Mouse (Mus musculus): ENCODE results near the gene Vgll4. TPM values are rescaled to one million over a fixed set of nuclear protein-coding genes. Genes with fewer than 3 reads are reported as not detected.
A peak's percentile ranks its signal among the peaks of the same experiment; 100 is the strongest.

Gene Vgll4
- polyA plus RNA-seq, 1 experiment from 2014 or later: 101 TPM

DNA sequence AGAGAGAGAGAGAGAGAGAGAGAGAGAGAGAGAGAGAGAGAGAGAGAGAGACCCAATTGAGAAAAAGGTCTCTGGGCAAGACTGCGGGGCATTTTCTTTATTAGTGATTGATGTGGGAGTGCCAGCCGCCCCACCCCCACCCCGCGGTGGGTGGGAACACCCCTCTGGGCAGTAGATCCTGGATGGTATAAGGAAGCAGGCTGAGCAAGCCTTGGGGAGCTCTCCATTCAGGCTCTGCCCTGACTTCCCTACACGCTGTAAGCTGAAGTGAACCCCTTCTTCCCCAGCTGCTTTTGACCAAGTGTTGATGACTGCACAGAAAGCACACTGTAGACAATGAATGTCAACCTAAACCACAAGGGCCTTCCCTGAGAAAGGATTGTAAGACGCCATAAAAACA lies 592 bp upstream of the Vgll4 start:
- Histone ChIP-seq H3K4me2 (ENCODE audit: low read depth, severe bottlenecking) (no peak overlapping the region; the same call in 1 of the 2 replicates), H3K36me3 (ENCODE audit: control insufficient read depth, insufficient read depth, low read length) (no peaks in the 10 kb centered on the region), H3K4me1 (ENCODE audit: control insufficient read depth, insufficient read depth, low read length) (peaks cover 6% of the 10 kb centered on the region; the same call in 1 of the 2 replicates), H3K27ac (replicated peaks; ENCODE audit: low read depth, low read length) (no peak overlapping the region), H3K4me3 (ENCODE audit: low read depth, low read length) (no peak overlapping the region), H3K9ac (ENCODE audit: low read length) (no peak overlapping the region), H3K9me3 (ENCODE audit: control insufficient read depth, low read length) (no peaks in the 10 kb centered on the region), H3K27me3 (ENCODE audit: control insufficient read depth, insufficient read depth, low read length) (no peaks in the 10 kb centered on the region)
- DNase-seq (ENCODE audit: low spot score) (no peak), ATAC-seq (ENCODE audit: insufficient number of reproducible peaks, low FRiP score, low TSS enrichment, low read depth) (no peak)
- WGBS: 21% methylated on average over 6 of the region's 6 CpGs

DNA sequence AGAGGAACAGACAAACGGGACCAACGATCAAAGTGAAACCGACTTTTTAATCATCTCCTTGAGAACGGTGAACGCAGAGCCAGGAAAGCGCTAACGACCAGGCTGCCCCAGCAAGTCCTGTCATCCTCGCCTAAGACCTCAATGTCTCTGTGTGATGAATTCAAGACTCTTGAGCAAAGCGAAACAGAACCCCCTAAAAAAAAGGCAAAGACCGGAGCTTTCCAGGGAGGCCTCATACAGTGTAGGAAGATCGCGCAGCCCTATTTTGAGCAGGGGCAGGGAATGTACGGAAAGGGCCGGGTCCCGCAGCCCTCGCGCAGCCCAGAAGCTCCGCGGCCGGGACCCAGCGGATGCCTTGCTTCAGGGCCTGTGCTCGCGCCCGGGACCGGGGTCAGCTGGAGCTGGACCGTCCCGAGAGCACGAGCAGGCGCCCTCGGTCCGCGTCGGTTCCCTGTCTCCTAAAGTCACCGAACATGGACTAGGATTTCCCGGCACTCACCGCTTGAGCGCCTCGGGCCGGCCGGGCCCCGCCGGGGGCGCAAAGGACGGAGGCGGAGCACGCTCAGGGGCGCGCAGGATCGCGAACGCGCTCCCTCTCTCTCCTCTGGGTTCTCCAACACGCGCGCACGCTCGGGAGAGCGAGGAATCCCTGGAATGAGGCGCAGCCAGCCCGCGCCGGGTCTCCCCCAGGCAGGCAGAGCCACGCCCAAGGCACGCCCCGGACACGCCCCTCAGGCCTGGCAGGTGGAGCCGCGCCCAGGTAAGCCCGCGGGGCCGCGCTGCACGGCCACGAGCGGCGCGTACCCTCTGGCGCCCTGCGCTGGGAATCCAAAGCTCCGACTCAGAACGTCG lies 1.2 kb downstream of the Vgll4 start:
- peak; percentile 88 for DNase-seq (ENCODE audit: low spot score)
- Histone ChIP-seq H3K36me3 (ENCODE audit: control insufficient read depth, insufficient read depth, low read length) (no peaks in the 10 kb centered on the region), H3K9me3 (ENCODE audit: control insufficient read depth, low read length) (no peaks in the 10 kb centered on the region), H3K4me2 (ENCODE audit: low read depth, severe bottlenecking) (peak overlapping the region; percentile 99), H3K4me1 (ENCODE audit: control insufficient read depth, insufficient read depth, low read length) (peaks cover 6% of the 10 kb centered on the region; the same call in 1 of the 2 replicates), H3K27me3 (ENCODE audit: control insufficient read depth, insufficient read depth, low read length) (no peaks in the 10 kb centered on the region), H3K9ac (ENCODE audit: low read length) (peak overlapping the region; percentile 67), H3K4me3 (ENCODE audit: low read depth, low read length) (peak overlapping the region; percentile 73), H3K27ac (replicated peaks; ENCODE audit: low read depth, low read length) (0 out of 2 replicates have a peak overlapping the region, but pooled peaks have one; percentile 33)
- WGBS: under 1% methylated on average over 76 of the region's 82 CpGs
- peak; percentile 68 for ATAC-seq (ENCODE audit: insufficient number of reproducible peaks, low FRiP score, low TSS enrichment, low read depth)

DNA sequence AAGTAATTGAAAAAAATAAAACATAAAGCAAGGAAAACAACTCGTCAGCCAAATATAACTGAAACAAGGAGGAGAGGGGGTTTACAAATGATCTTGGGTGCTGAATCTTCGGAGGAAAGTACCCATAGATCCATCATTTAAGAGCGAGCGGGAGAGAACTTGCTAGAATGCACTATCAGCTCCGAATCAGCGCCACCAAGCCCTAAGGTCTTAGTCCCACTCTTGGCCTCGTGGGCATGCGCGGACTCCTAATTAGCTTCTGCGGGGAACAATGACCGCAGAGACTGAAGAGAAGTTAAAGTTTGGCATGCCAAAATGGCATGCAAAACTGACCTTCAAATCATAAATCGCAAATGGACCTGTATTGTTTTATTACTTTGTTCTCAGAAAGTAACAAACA lies 2.2 kb downstream of the Vgll4 start:
- Histone ChIP-seq H3K27ac (replicated peaks; ENCODE audit: low read depth, low read length) (no peak overlapping the region), H3K36me3 (ENCODE audit: control insufficient read depth, insufficient read depth, low read length) (no peaks in the 10 kb centered on the region), H3K9me3 (ENCODE audit: control insufficient read depth, low read length) (no peaks in the 10 kb centered on the region), H3K4me3 (ENCODE audit: low read depth, low read length) (peak overlapping the region; percentile 73), H3K4me2 (ENCODE audit: low read depth, severe bottlenecking) (peak overlapping the region; percentile 99), H3K9ac (ENCODE audit: low read length) (no peak overlapping the region), H3K27me3 (ENCODE audit: control insufficient read depth, insufficient read depth, low read length) (no peaks in the 10 kb centered on the region), H3K4me1 (ENCODE audit: control insufficient read depth, insufficient read depth, low read length) (peaks cover 6% of the 10 kb centered on the region; the same call in 1 of the 2 replicates)
- ATAC-seq (ENCODE audit: insufficient number of reproducible peaks, low FRiP score, low TSS enrichment, low read depth): no peak
- WGBS: 43% methylated on average over 12 of the region's 12 CpGs
- no peak for DNase-seq (ENCODE audit: low spot score)

DNA sequence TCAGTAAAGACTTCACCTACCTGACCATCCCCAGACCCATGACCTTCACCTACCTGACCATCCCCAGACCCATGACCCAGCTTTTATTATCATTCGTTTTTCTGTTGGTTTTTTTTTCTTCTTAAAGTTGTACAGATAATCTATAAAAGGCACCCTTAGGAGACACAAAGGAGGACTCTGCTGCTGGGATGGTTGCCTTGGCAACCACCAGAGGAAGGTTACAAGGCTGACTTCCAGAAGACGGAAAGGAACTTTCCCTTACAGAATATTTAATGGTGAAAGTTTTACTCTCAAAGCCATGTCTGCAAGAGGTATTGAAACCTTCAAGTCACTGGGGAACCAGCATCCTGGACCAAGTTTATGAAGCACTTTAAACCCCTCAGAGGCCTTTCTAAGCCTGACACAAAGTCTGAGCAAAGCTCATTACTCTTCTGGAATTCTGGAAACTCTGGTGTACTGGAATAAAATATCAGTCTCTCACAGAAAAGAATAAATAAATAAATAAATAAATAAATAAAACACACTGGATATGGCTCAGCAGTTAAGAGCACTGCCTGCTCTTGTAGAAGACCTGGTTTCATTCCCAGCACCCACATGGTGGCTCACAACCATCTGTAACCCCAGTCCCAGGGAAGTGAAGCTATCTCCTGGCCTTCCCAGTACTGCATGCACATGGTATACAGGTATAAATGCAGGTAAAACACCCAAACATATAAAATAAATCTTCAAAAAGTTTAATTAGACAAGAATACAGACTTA lies 3.2 kb downstream of the Vgll4 start:
- WGBS: 72% methylated on average over 2 of the region's 2 CpGs
- no peaks in the 10 kb centered on the region for H3K36me3 ChIP-seq (ENCODE audit: control insufficient read depth, insufficient read depth, low read length)
- H3K9ac ChIP-seq (ENCODE audit: low read length): no peak overlapping the region
- DNase-seq (ENCODE audit: low spot score): no peak
- no peak for ATAC-seq (ENCODE audit: insufficient number of reproducible peaks, low FRiP score, low TSS enrichment, low read depth)
- H3K4me3 ChIP-seq (ENCODE audit: low read depth, low read length): no peak overlapping the region
- no peak overlapping the region for H3K27ac ChIP-seq (replicated peaks; ENCODE audit: low read depth, low read length)
- H3K4me2 ChIP-seq (ENCODE audit: low read depth, severe bottlenecking): no peak overlapping the region
- H3K9me3 ChIP-seq (ENCODE audit: control insufficient read depth, low read length): no peaks in the 10 kb centered on the region
- no peaks in the 10 kb centered on the region for H3K27me3 ChIP-seq (ENCODE audit: control insufficient read depth, insufficient read depth, low read length)
- peaks cover 6% of the 10 kb centered on the region; the same call in 1 of the 2 replicates for H3K4me1 ChIP-seq (ENCODE audit: control insufficient read depth, insufficient read depth, low read length)

DNA sequence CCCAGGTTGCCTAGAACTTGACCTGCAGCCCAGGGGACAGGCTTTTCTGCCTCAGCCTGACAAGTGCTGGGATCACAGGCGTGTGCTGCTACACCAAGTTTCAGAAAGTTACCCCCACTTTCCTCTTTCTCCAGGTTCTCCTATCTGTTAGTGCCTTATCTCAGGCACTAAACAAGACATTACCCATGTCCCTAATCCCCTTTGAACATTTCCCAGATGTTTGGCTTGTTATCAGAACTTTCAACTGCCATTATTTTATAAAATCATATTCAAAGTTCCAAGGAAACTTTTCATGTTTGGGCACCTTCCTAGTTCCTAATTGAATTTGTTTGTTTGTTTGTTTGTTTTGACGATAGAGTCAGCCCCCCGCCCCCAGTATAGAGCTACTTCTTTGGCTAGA lies 4.0 kb downstream of the Vgll4 start:
- no peak overlapping the region for H3K4me3 ChIP-seq (ENCODE audit: low read depth, low read length)
- no peak overlapping the region for H3K4me2 ChIP-seq (ENCODE audit: low read depth, severe bottlenecking)
- H3K4me1 ChIP-seq (ENCODE audit: control insufficient read depth, insufficient read depth, low read length): peaks cover 6% of the 10 kb centered on the region; the same call in 1 of the 2 replicates
- H3K36me3 ChIP-seq (ENCODE audit: control insufficient read depth, insufficient read depth, low read length): no peaks in the 10 kb centered on the region
- H3K27ac ChIP-seq (replicated peaks; ENCODE audit: low read depth, low read length): no peak overlapping the region
- no peaks in the 10 kb centered on the region for H3K27me3 ChIP-seq (ENCODE audit: control insufficient read depth, insufficient read depth, low read length)
- 78% methylated on average over 3 of the region's 3 CpGs for WGBS
- no peak overlapping the region for H3K9ac ChIP-seq (ENCODE audit: low read length)
- ATAC-seq (ENCODE audit: insufficient number of reproducible peaks, low FRiP score, low TSS enrichment, low read depth) (no peak), DNase-seq (ENCODE audit: low spot score) (no peak)
- no peaks in the 10 kb centered on the region for H3K9me3 ChIP-seq (ENCODE audit: control insufficient read depth, low read length)

DNA sequence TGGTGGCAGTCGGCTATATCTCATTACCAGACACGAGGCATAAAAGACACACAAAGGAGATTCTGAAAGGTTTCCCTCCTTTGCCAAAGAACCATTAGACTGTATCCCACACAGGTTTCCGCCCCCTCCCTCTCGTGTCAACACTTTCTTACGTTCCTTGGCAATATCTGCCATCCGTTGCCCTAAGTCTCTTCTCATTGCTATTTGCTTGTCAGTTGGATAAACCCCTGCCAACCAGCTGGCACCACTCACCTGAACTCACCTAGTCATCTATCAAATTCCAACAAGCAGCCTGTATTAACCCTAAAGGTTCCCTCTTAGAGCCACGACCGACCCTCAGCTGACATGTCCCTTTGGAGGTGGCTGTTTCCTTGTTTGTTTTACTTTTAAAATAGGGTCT lies 4.4 kb downstream of the Vgll4 start:
- DNase-seq (ENCODE audit: low spot score): no peak
- no peak overlapping the region for H3K4me3 ChIP-seq (ENCODE audit: low read depth, low read length)
- no peak for ATAC-seq (ENCODE audit: insufficient number of reproducible peaks, low FRiP score, low TSS enrichment, low read depth)
- no peaks in the 10 kb centered on the region for H3K36me3 ChIP-seq (ENCODE audit: control insufficient read depth, insufficient read depth, low read length)
- WGBS: 81% methylated on average over 8 of the region's 8 CpGs
- H3K27ac ChIP-seq (replicated peaks; ENCODE audit: low read depth, low read length): no peak overlapping the region
- no peaks in the 10 kb centered on the region for H3K9me3 ChIP-seq (ENCODE audit: control insufficient read depth, low read length)
- H3K27me3 ChIP-seq (ENCODE audit: control insufficient read depth, insufficient read depth, low read length): no peaks in the 10 kb centered on the region
- no peak overlapping the region for H3K4me2 ChIP-seq (ENCODE audit: low read depth, severe bottlenecking)
- H3K4me1 ChIP-seq (ENCODE audit: control insufficient read depth, insufficient read depth, low read length): peaks cover 6% of the 10 kb centered on the region; the same call in 1 of the 2 replicates
- H3K9ac ChIP-seq (ENCODE audit: low read length): no peak overlapping the region

DNA sequence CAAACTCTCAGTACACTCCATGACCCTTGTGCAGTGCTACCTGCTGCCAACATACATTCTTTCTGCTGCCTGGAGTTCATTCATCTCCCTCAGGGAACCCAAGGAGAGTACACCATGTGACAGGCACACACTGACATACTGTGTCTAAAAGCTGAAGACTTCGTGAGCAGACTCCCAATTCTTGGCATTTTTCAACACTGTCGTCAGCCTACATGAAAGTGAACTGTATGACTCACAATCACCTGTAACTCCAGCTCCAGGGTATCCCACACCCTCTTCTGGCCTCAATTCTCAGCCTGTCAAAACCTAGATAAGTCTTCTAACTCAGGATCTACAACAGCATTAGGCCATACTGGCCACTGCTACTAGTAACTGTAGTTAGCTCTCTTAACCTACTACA lies 5.6 kb downstream of the Vgll4 start:
- H3K27me3 ChIP-seq (ENCODE audit: control insufficient read depth, insufficient read depth, low read length): no peaks in the 10 kb centered on the region
- DNase-seq (ENCODE audit: low spot score) (no peak), ATAC-seq (ENCODE audit: insufficient number of reproducible peaks, low FRiP score, low TSS enrichment, low read depth) (no peak)
- peaks cover 8% of the 10 kb centered on the region for H3K4me1 ChIP-seq (ENCODE audit: control insufficient read depth, insufficient read depth, low read length)
- no peaks in the 10 kb centered on the region for H3K36me3 ChIP-seq (ENCODE audit: control insufficient read depth, insufficient read depth, low read length)
- H3K9ac ChIP-seq (ENCODE audit: low read length): no peak overlapping the region
- H3K4me2 ChIP-seq (ENCODE audit: low read depth, severe bottlenecking): no peak overlapping the region
- no peaks in the 10 kb centered on the region for H3K9me3 ChIP-seq (ENCODE audit: control insufficient read depth, low read length)
- no peak overlapping the region for H3K27ac ChIP-seq (replicated peaks; ENCODE audit: low read depth, low read length)
- no peak overlapping the region for H3K4me3 ChIP-seq (ENCODE audit: low read depth, low read length)
- 93% methylated on average over 2 of the region's 2 CpGs for WGBS

DNA sequence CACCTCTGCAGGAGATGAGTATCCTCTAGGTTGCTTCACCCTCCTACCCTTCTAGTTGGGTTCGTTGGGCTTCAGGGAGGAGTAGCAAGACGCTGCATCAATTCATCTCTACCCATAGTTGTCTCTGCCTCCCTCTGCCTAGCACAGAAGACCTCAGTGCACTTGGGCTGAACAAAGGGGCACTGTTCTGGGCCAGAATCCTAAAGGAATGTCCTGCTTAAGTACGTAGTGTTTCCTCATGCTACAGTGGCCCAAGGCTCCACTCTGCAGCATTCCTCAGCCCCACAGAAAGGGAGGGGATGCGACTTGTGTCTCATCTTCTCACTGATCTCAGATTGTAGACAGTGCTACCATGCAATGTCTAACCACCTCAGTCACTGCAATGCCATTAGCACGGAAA lies 6.2 kb downstream of the Vgll4 start:
- Histone ChIP-seq H3K4me3 (ENCODE audit: low read depth, low read length) (no peak overlapping the region), H3K9me3 (ENCODE audit: control insufficient read depth, low read length) (no peaks in the 10 kb centered on the region), H3K9ac (ENCODE audit: low read length) (no peak overlapping the region), H3K36me3 (ENCODE audit: control insufficient read depth, insufficient read depth, low read length) (no peaks in the 10 kb centered on the region), H3K27me3 (ENCODE audit: control insufficient read depth, insufficient read depth, low read length) (no peaks in the 10 kb centered on the region), H3K4me1 (ENCODE audit: control insufficient read depth, insufficient read depth, low read length) (peaks cover 9% of the 10 kb centered on the region), H3K4me2 (ENCODE audit: low read depth, severe bottlenecking) (no peak overlapping the region), H3K27ac (replicated peaks; ENCODE audit: low read depth, low read length) (0 out of 2 replicates have a peak overlapping the region, but pooled peaks have one; percentile 4)
- whole genome bisulfite sequencing: 77% methylated on average over 5 of the region's 5 CpGs
- no peak for DNase-seq (ENCODE audit: low spot score)
- no peak for ATAC-seq (ENCODE audit: insufficient number of reproducible peaks, low FRiP score, low TSS enrichment, low read depth)
